Mouse (Mus musculus) heart, postnatal 0 days (tissue): ENCODE results near the gene Samd4. TPM values are rescaled to one million over a fixed set of nuclear protein-coding genes. Genes with fewer than 3 reads are reported as not detected.

Experiments used
- ATAC-seq: fragments of 200-750 bp; cut with Nextera tagmentation; 2 replicates; pipeline ENCODE4 v1.8.0; 2017; ENCODE audit warnings: low read depth, moderate number of reproducible peaks, moderate library complexity; ENCODE audit not compliant: insufficient read depth
- DNase-seq: peaks from one replicate; pipeline ENCODE4 v3.0.0-alpha.2; 2016; ENCODE audit warnings: low spot score
- H3K27ac ChIP-seq: fragments of 300-500 bp; sonication (generic); 2 replicates; pipeline ENCODE4 v1.5.1; 2014; ENCODE audit warnings: low read depth, mild to moderate bottlenecking
- H3K27me3 ChIP-seq: fragments of 300-500 bp; sonication (generic); 2 replicates; pipeline ENCODE4 v1.6.1; 2014; ENCODE audit warnings: low read length, mixed read lengths; ENCODE audit not compliant: control insufficient read depth, insufficient read depth
- H3K36me3 ChIP-seq: fragments of 300-500 bp; sonication (generic); replicated peaks from 2 replicates; pipeline ENCODE4 v1.6.1; 2014; ENCODE audit warnings: low read length, mixed read lengths; ENCODE audit not compliant: control insufficient read depth, insufficient read depth
- H3K4me1 ChIP-seq: fragments of 300-500 bp; sonication (generic); 2 replicates; pipeline ENCODE4 v1.6.1; 2014; ENCODE audit warnings: antibody characterized with exemption; ENCODE audit not compliant: control insufficient read depth, insufficient read depth
- H3K4me2 ChIP-seq: fragments of 300-500 bp; sonication (generic); 2 replicates; pipeline ENCODE4 v1.6.1; 2014; ENCODE audit warnings: low read depth, mild to moderate bottlenecking, low read length, moderate library complexity
- H3K4me3 ChIP-seq: fragments of 300-500 bp; sonication (generic); 2 replicates; pipeline ENCODE4 v1.5.1; 2014; ENCODE audit warnings: low read depth, low read length
- H3K9ac ChIP-seq: fragments of 300-500 bp; sonication (generic); replicated peaks from 2 replicates; pipeline ENCODE4 v1.6.1; 2014; ENCODE audit warnings: low read depth, low read length, mixed read lengths
- H3K9me3 ChIP-seq: fragments of 300-500 bp; sonication (generic); replicated peaks from 2 replicates; pipeline ENCODE4 v1.6.1; 2016; ENCODE audit warnings: low read length; ENCODE audit not compliant: control insufficient read depth
- CTCF ChIP-seq: IDR thresholded peaks from 2 replicates; pipeline ENCODE4 v1.5.1; 2016; ENCODE audit warnings: antibody characterized with exemption, control low read depth, low read depth
- EP300 ChIP-seq: IDR thresholded peaks from 2 replicates; pipeline ENCODE4 v1.6.1; 2016; ENCODE audit warnings: antibody characterized with exemption, low read depth
- WGBS: fragments of 180-500 bp; shearing (Covaris S2); extraction: QIAGEN DNeasy Blood & Tissue Kit; methylation state at CpG from one replicate; pipeline ENCODE4 v1.1.7; 2014; 5-methylcytosine and 5-hydroxymethylcytosine counted together
- polyA plus RNA-seq: library from polyadenylated mRNA; unstranded; fragments of >200 nt; fragmentation: Nextera tagmentation; extraction: Ambion mirVana; gene quantifications from 2 replicates; pipeline ENCODE4 v1.2.1, GENCODE M21; 2015
- total RNA-seq: library from RNA; depleted of rRNA; stranded (reverse); fragments of >200 nt; gene quantifications from 2 replicates; pipeline ENCODE4 v1.2.3, GENCODE M21; 2014; ENCODE audit warnings: low replicate concordance

Gene Samd4
- total and polyA plus RNA-seq, 2 experiments from 2014 or later: 12.5 to 53.8 TPM

DNA sequence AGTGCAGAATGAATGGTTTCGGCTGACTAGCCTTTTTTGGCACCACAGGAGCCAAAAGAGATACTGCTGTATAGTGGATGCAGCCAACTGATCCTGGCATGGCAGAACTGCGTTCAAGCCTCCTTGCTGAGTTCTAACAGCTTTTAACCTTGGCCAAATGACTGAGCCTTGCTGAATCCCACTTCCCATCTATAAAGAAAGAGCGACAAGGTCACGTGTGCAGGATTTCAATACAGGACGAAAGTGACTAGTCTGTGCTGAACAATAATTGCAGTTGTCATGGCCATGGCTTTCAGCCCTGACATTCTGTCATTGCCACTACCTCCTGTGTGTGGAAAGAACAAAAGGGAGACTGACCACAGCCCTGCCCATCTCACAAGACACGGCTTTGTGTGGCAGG lies 99.5 kb downstream of the Samd4 start:
- no peaks in the 10 kb centered on the region for H3K9me3 ChIP-seq
- 66% methylated on average over 6 of the region's 6 CpGs for WGBS
- no peak for ATAC-seq
- no peak overlapping the region for H3K27ac ChIP-seq
- H3K27me3 ChIP-seq: no peaks in the 10 kb centered on the region
- H3K4me3 ChIP-seq: no peak overlapping the region
- TF ChIP-seq CTCF: no peak
- no peak for TF ChIP-seq EP300
- no peak overlapping the region for H3K4me2 ChIP-seq
- no peak for DNase-seq
- H3K4me1 ChIP-seq: peaks cover 69% of the 10 kb centered on the region
- no peaks in the 10 kb centered on the region for H3K36me3 ChIP-seq
- no peak overlapping the region for H3K9ac ChIP-seq

DNA sequence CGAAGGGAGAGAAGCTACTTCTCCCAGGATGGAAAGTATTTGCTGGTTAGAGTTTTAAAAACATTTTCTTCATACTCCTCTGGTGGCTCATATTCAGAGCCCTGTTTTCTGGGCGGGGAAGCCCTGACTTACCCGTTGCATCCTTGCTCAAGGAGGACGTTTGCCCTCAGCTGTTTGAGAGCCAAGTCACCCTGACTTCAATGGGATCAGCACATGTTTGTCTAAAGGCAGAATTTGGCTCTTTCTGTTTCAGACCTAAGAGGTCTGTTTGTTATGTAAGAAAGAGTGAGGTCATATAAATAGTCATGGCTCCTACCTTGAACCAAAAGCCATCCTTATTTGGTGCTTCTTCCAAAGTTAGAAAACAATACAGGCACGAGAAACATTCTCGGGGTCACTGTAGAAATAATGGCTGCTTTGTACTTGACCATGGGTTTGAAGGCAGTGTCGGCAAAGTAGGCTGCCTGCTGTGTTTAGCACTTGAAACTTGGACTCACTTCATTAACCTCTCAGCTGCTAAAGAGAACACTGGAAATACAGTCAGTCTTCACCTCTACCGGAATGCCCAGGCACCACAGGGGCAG lies 102.0 kb downstream of the Samd4 start:
- H3K9me3 ChIP-seq: no peaks in the 10 kb centered on the region
- no peak overlapping the region for H3K9ac ChIP-seq
- ATAC-seq (peak; percentile 25; the same call in 1 of the 2 replicates), DNase-seq (no peak)
- peaks cover 53% of the 10 kb centered on the region for H3K4me1 ChIP-seq
- no peak for TF ChIP-seq CTCF
- no peak for TF ChIP-seq EP300
- no peaks in the 10 kb centered on the region for H3K27me3 ChIP-seq
- H3K27ac ChIP-seq: peak overlapping the region; percentile 39
- H3K36me3 ChIP-seq: no peaks in the 10 kb centered on the region
- no peak overlapping the region for H3K4me2 ChIP-seq
- WGBS: 49% methylated on average over 8 of the region's 8 CpGs
- H3K4me3 ChIP-seq: no peak overlapping the region

DNA sequence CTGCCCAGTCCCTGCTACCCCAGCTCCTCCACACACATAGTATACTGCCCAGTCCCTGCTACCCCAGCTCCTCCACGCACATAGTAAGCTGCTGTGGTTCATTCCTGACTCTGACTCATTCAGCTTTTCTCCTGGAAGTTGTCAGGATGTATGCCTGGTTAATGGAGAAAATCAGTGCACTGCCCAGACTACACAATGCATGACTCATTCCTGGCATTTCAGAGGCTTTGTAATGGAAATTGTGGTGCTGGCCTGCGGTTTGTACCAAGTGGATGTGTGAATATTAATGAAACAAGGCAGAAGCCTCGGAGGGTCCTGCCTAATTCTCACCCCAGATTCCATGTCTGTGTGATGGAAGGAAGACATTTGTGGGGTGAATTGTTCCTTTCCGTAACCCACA lies 107.0 kb downstream of the Samd4 start:
- Histone ChIP-seq H3K4me1 (peaks cover 36% of the 10 kb centered on the region), H3K9me3 (no peaks in the 10 kb centered on the region), H3K27me3 (no peaks in the 10 kb centered on the region), H3K4me3 (no peak overlapping the region), H3K4me2 (no peak overlapping the region), H3K9ac (no peak overlapping the region), H3K27ac (peak overlapping the region; percentile 19; the same call in 1 of the 2 replicates), H3K36me3 (no peaks in the 10 kb centered on the region)
- TF ChIP-seq EP300: no peak
- no peak for TF ChIP-seq CTCF
- WGBS: 31% methylated on average over 4 of the region's 4 CpGs
- ATAC-seq: peak; percentile 69
- peak; percentile 57 for DNase-seq

- Histone ChIP-seq H3K4me3 (no peak overlapping the region), H3K4me1 (peaks cover 28% of the 10 kb centered on the region), H3K27me3 (no peaks in the 10 kb centered on the region), H3K4me2 (no peak overlapping the region), H3K9me3 (no peaks in the 10 kb centered on the region), H3K27ac (peak overlapping the region; percentile 43; the same call in 1 of the 2 replicates), H3K9ac (no peak overlapping the region), H3K36me3 (no peaks in the 10 kb centered on the region)
- ATAC-seq: no peak
- WGBS: 80% methylated on average over 3 of the region's 3 CpGs
- TF ChIP-seq EP300 (no peak), CTCF (no peak)
- DNase-seq: no peak
Observed at GRCm38 (mm10) chr14:46990450-46990849, 107.8 kb downstream of the Samd4 start.

GRCm38 (mm10) chr14:46994704-46995103 lies 112.0 kb downstream of the Samd4 start:
- H3K36me3 ChIP-seq: no peaks in the 10 kb centered on the region
- H3K9ac ChIP-seq: no peak overlapping the region
- no peaks in the 10 kb centered on the region for H3K9me3 ChIP-seq
- H3K27me3 ChIP-seq: no peaks in the 10 kb centered on the region
- TF ChIP-seq EP300 (no peak), CTCF (no peak)
- H3K27ac ChIP-seq: no peak overlapping the region
- DNase-seq: no peak
- H3K4me3 ChIP-seq: no peak overlapping the region
- 77% methylated on average over 7 of the region's 7 CpGs for WGBS
- ATAC-seq: no peak
- no peak overlapping the region for H3K4me2 ChIP-seq
- H3K4me1 ChIP-seq: peaks cover 35% of the 10 kb centered on the region
